Mouse (Mus musculus) thymus, postnatal 4 days (tissue): ENCODE data around the gene Gm34653.
"Not testable (repeated sequence)": the region's sequence is repeated elsewhere in the genome, so short reads cannot be mapped to it uniquely, and the experiment has no call there.

Experiments
- DNase-seq: peaks from one replicate; pipeline ENCODE4 v3.0.0; 2021

Gm34653 gene

GRCm38 (mm10) chr2:34832766-34833457 is at the start of gene Gm34653:
Gene Gm34653, plus strand, starts transcription at chr2:34833007.
- not testable (repeated sequence) for DNase-seq

GRCm38 (mm10) chr2:34783064-34784020 is 49.5 kb upstream of the Gm34653 start:
- DNase-seq, result no peak

- DNase-seq, result peak; percentile 68
These were observed 48.7 kb upstream of the Gm34653 start for GRCm38 (mm10) chr2:34784085-34784484.

GRCm38 (mm10) chr2:34790282-34790681 is 42.5 kb upstream of the Gm34653 start:
- peak; percentile 65 for DNase-seq

- DNase-seq, result not testable (repeated sequence)
These were observed 40.3 kb upstream of the Gm34653 start for GRCm38 (mm10) chr2:34792543-34792942.

- no peak for DNase-seq
These were observed 38.3 kb upstream of the Gm34653 start for GRCm38 (mm10) chr2:34794511-34794910.

- no peak for DNase-seq
These were observed 37.4 kb upstream of the Gm34653 start for GRCm38 (mm10) chr2:34795426-34795825.

- DNase-seq, result peak; percentile 91
These were observed 33.2 kb upstream of the Gm34653 start, which contains the start of gene Rabepk for GRCm38 (mm10) chr2:34799357-34800256. Gene Rabepk, minus strand, starts transcription at chr2:34799912.

- no peak for DNase-seq
These were observed 32.4 kb upstream of the Gm34653 start for GRCm38 (mm10) chr2:34800371-34800770.

- peak; percentile 95 for DNase-seq
These were observed 31.0 kb upstream of the Gm34653 start for GRCm38 (mm10) chr2:34801516-34802482.

- DNase-seq, result peak; percentile 54
These were observed 30.1 kb upstream of the Gm34653 start for GRCm38 (mm10) chr2:34802565-34803245.

GRCm38 (mm10) chr2:34803746-34804145 is 29.1 kb upstream of the Gm34653 start:
- DNase-seq, result no peak

- DNase-seq, result no peak
These were observed 28.6 kb upstream of the Gm34653 start for GRCm38 (mm10) chr2:34804172-34804571.

GRCm38 (mm10) chr2:34804815-34805214 is 28.0 kb upstream of the Gm34653 start:
- no peak for DNase-seq

- DNase-seq, result no peak
These were observed 27.4 kb upstream of the Gm34653 start for GRCm38 (mm10) chr2:34805364-34805950.

- no peak for DNase-seq
These were observed 24.8 kb upstream of the Gm34653 start for GRCm38 (mm10) chr2:34808057-34808456.

- no peak for DNase-seq
These were observed 23.2 kb upstream of the Gm34653 start for GRCm38 (mm10) chr2:34809568-34809967.

GRCm38 (mm10) chr2:34810775-34811174 is 22.0 kb upstream of the Gm34653 start:
- DNase-seq, result no peak

GRCm38 (mm10) chr2:34812706-34813105 is 20.1 kb upstream of the Gm34653 start:
- no peak for DNase-seq

- DNase-seq, result not testable (repeated sequence)
These were observed 16.9 kb upstream of the Gm34653 start for GRCm38 (mm10) chr2:34815893-34816292.
